Mouse (Mus musculus) left cerebral cortex, adult 18-20 months (tissue): ENCODE results near the gene Cda. TPM values are rescaled to one million over a fixed set of nuclear protein-coding genes. Genes with fewer than 3 reads are reported as not detected.

Experiments
- DNase-seq, 2 experiments: peaks; one replicate each; pipeline ENCODE4 v3.0.0; 2021 to 2022; ENCODE audit warnings: low spot score in 2 of 2, mixed read lengths in 1 of 2
- microRNA-seq, 2 experiments: library from miRNA; unstranded; fragments of <30 nt; microRNA quantifications; one replicate each; pipeline ENCODE4 v1.2.0; 2021
- total RNA-seq, 2 experiments: library from RNA; stranded (reverse); gene quantifications; 2 replicates each; pipeline ENCODE4 v1.2.3; 2021

The Cda gene
- total RNA-seq, 2 experiments from 2014 or later, result 5.0 to 6.1 TPM

GRCm38 (mm10) chr4:138310311-138310910 lies 57.4 kb downstream of the Cda start:
- DNase-seq, result no peak

GRCm38 (mm10) chr4:138307739-138308138 lies 60.1 kb downstream of the Cda start:
- DNase-seq, result peak in 1 of 2 experiments; percentile 51

GRCm38 (mm10) chr4:138307025-138307424 lies 60.8 kb downstream of the Cda start:
- no peak for DNase-seq

- DNase-seq, result peak; percentile 97 to 98
Observed at GRCm38 (mm10) chr4:138304340-138305104, 63.3 kb downstream of the Cda start, which contains the start of gene Ddost. Gene Ddost, plus strand, starts transcription at chr4:138304730.

GRCm38 (mm10) chr4:138303742-138304141 lies 64.0 kb downstream of the Cda start:
- no peak for DNase-seq

GRCm38 (mm10) chr4:138303011-138303410 lies 64.8 kb downstream of the Cda start:
- DNase-seq, result no peak

- DNase-seq, result no peak
Observed at GRCm38 (mm10) chr4:138301271-138301780, 66.5 kb downstream of the Cda start.

GRCm38 (mm10) chr4:138293949-138294550 lies 73.7 kb downstream of the Cda start:
- DNase-seq, result no peak

GRCm38 (mm10) chr4:138293261-138293948 lies 74.4 kb downstream of the Cda start:
- DNase-seq, result no peak

- DNase-seq, result no peak
Observed at GRCm38 (mm10) chr4:138292028-138292427, 75.8 kb downstream of the Cda start.

- no peak for DNase-seq
Observed at GRCm38 (mm10) chr4:138288691-138289090, 79.1 kb downstream of the Cda start.

Small RNA genes within 50 kb of the gene (microRNA-seq; reads per million reads assigned to microRNA genes)
- gene Gm27646, result 0 to 0.21 reads per million in 2 experiments
- 14.2 to 18.6 reads per million in 2 experiments for gene Mir7019

Other genes starting within 250 kb of the Cda start
- 100 to 1,000 TPM; 189 to 191 TPM for gene Hp1bp3, start 151.7 kb downstream of the Cda start, total RNA-seq
- 10 to 100 TPM; 71.7 to 83.2 TPM for gene Sh2d5, start 117.6 kb downstream of the Cda start, total RNA-seq
- gene Kif17, start 117.6 kb downstream of the Cda start, total RNA-seq, result 10 to 100 TPM; 28.8 to 33.0 TPM
- 10 to 100 TPM; 93.2 to 93.8 TPM for gene Ddost, start 63.3 kb downstream of the Cda start, total RNA-seq
- gene Pink1, start 41.7 kb downstream of the Cda start, total RNA-seq, result 100 to 1,000 TPM; 347 to 376 TPM
- gene Fam43b, start 28.5 kb upstream of the Cda start, total RNA-seq, result 10 to 100 TPM; 48.0 TPM
- 10 to 100 TPM; 70.8 to 72.3 TPM for gene Mul1, start 66.7 kb upstream of the Cda start, total RNA-seq
- 1,000 to 10,000 TPM; 1,197 to 1,322 TPM for gene Camk2n1, start 86.3 kb upstream of the Cda start, total RNA-seq